Mouse (Mus musculus): Measurements from ENCODE around the gene Krcc1. TPM values are rescaled to one million over a fixed set of nuclear protein-coding genes. Genes with fewer than 3 reads are reported as not detected.

Krcc1 gene
- polyA plus RNA-seq, 1 experiment: 16.4 TPM

DNA sequence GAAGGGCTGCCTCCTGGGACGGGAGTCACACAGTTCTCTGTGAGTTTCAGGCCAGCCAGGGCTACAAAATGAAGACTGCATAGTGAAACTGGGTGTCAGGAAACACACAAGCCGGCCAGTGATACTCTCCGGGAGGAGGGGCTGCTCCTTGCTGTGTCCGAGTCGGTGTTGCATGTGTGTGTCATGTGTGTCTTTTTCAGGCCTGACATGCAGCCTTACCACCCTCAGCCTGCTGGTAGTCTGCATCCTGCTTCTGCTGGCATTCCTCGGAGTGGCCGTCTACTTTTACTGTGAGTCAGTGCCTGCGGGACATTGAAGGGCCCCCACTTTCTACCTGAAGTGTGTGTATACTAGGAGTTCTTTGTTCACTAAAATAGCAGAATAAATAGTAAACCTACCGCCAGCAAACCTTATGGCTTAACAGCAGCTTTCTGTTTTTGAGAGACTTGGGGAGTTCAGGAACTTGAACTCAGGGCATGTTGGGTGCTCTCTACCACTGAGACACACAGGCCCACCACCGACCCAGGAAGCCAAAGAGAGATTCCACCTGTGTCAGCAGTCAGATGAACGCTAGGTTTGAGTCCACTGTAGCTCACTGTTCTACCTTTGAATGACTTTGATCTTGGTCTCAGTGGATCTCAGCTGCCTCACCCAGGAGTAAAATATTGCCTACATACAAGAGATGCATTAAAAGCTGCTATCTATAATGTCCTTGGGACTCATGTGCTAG lies 60.9 kb downstream of the Krcc1 start:
- no peak for DNase-seq (ENCODE audit: low read depth)

DNA sequence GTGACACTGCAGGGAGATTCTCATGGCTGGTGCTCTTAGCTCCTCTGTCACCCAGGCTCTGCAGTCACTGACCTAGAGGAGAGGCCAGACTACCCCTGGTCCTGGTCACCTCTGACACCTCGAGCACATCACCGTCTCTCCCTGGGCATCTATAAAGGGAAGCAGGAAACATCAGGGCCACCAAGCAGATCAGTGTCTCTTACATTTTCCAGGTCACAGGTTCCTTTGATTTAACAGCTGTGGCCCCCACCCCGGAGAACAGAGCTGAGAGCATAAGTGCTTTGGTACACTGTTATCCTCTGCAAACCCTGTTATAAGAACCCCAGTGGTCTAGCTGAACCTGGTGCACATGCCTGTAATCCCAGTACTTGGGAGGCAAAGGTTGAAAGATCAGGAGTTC lies 61.6 kb downstream of the Krcc1 start:
- no peak for DNase-seq (ENCODE audit: low read depth)

DNA sequence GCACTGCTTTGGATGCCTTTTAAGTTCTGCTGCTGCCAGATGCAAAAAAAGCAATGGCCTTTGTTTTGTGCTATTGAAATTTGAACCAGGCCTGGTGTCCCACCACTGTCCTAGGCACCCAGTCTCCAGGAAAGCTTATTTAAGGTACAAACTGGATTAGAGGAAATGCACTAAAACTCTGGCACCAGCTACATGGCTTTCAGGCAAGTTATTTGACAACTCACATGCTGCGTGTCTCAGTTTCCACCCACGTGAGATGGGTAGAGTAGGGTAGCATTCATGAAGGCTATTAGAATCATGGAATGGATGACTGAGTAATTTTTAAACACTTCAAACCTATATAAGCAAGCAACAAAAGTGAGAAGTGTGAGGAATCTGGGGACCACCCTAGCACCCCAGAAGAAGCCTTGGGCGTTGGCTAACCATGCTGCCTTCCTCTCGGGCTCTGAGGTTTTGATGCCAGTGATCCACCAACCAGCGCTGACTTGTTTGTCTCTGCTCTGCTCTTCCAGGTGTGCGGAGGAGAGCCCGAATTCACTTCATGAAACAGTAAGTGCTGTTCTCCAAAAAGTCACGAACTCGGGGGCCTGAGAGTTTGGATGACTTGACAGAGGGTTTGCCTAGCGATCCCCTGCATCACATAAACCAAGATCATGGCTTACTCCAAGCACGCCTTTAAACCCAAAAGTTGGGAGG lies 62.2 kb downstream of the Krcc1 start:
- DNase-seq (ENCODE audit: low read depth): no peak

Other genes starting within 250 kb of the Krcc1 start
- gene Thnsl2, start 127.2 kb upstream of the Krcc1 start, polyA plus RNA-seq (2012; rRNA removed): 19.5 and 20.4 TPM in 2 replicates
- 0.26 and 2.8 TPM in 2 replicates for gene Fabp1, start 71.8 kb upstream of the Krcc1 start, polyA plus RNA-seq (2012; rRNA removed)
- gene Smyd1, start 50.6 kb downstream of the Krcc1 start, polyA plus RNA-seq (2012; rRNA removed): 0.44 and 0.85 TPM in 2 replicates
- 0.07 and 0.08 TPM in 2 replicates for gene Cd8b1, start 51.1 kb downstream of the Krcc1 start, polyA plus RNA-seq (2012; rRNA removed)
- 0.08 and 0.20 TPM in 2 replicates for gene Cd8a, start 101.8 kb downstream of the Krcc1 start, polyA plus RNA-seq (2012; rRNA removed)
- gene Rmnd5a, start 169.0 kb downstream of the Krcc1 start, polyA plus RNA-seq (2012; rRNA removed): 26.5 and 28.1 TPM in 2 replicates
- 10.9 and 17.7 TPM in 2 replicates for gene Rnf103, start 222.2 kb downstream of the Krcc1 start, polyA plus RNA-seq (2012; rRNA removed)